Mouse (Mus musculus): ENCODE measurements around the gene Vangl2. TPM values are rescaled to one million over a fixed set of nuclear protein-coding genes. Genes with fewer than 3 reads are reported as not detected.

Vangl2 gene
- total RNA-seq, 2 experiments from 2014 or later = 13.4 to 13.6 TPM

DNA sequence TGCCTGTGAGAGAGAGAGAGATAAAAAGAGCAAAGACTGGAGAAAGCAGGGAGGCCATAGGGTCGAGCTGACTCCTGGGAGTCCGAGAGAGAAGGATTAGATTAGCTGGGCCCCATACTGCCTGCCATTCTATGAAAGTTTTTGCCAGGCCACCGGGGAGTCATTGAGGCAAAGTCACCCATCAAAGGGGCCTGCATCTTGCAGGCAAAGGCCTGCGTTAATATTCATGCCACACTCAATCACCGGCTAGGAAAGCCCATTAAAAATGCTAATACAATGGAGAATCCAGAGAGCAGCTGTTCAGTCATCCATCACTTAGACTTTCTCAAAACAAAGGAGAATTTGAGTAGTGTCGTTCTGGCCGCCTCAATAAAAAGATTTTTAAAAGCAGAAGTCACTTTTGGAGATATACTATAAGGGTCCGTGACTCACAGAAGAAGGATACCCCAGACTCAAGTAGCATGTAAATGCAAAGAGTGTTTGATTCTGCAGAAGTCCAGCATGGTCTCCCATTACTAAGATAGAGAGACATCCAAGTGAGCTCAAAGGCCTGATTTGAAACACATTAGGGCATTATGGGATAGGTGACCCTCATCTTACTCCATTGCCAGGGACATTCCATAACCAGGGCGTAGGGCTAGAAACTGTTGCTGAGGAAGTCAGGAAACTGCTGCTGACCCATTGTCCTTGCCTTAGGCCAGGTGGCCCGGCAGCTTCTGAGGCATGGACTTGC is 57.2 kb downstream of the Vangl2 start:
- no peak for DNase-seq (ENCODE audit: low spot score in 2 of 2)

DNA sequence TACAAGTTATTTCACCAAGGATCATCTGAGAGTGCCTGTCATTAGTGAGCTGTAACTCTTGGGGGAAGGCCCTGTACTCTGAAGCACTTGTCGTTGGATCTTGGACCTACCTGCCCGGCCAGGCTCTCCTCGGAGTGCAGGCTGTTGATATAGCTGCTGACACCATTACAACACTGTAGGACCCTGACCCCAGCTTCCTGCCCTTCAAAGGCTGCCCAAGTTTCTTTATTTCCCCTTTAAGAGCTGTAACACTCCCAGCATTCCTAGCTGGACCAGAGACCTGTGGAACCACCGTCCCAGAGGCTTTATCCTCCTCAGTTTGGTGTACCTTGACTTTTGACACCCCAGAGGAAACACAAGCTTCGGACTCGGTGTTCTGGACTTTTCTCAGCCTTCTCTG is 59.0 kb downstream of the Vangl2 start:
- DNase-seq (ENCODE audit: low spot score in 2 of 2) = no peak

- DNase-seq (ENCODE audit: low spot score in 2 of 2) = no peak
Observed at GRCm38 (mm10) chr1:171966054-171966790, 62.0 kb downstream of the Vangl2 start.

GRCm38 (mm10) chr1:171963613-171964012 is 64.6 kb downstream of the Vangl2 start:
- DNase-seq (ENCODE audit: low spot score in 2 of 2) = no peak

DNA sequence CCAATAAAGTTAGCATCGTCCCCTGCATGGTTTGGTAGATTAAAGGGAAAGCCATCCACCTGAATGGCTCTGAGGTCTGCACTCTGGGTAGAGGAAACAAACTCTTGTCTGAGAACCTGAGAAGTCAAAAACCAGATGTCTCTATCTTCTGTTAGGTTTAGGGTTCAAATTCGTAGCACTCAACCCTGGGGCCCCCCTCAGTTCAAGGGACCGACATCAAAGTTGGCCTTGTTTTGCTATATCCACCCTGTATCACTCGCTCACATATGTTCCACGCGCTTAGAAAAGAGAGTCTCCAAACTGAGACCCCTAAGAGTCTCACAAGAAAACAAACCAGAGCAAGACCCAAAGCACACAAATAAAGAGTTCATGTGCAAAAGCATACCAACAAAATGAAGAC is 66.5 kb downstream of the Vangl2 start:
- no peak for DNase-seq (ENCODE audit: low spot score in 2 of 2)

GRCm38 (mm10) chr1:171960726-171961125 is 67.5 kb downstream of the Vangl2 start:
- DNase-seq (ENCODE audit: low spot score in 2 of 2) = no peak

GRCm38 (mm10) chr1:171957411-171957810 is 70.8 kb downstream of the Vangl2 start:
- DNase-seq (ENCODE audit: low spot score in 2 of 2) = no peak

DNA sequence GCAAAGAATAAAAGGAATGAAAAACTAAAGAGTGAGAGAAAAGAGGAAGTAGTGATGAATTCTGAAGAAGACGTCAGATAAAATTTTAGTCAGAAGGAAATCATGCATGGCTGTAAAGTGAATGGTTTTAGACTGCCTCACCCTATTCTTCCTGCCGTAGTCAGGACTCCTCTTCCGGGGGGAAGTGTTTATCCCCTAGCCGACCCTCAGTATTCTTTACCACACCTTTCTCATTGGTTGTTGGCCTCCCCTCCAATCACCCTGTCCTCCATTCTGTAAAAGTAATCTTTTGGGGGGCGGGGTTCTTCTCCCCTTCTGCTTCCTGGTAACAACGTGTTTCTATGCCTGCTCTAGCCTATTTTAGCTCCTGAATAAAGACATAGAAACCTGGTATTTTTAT is 73.2 kb downstream of the Vangl2 start:
- no peak for DNase-seq (ENCODE audit: low spot score in 2 of 2)

Other genes with a start within 250 kb of the Vangl2 start
- 1 to 10 TPM; 2.2 to 2.5 TPM for gene Cd84, start 188.7 kb downstream of the Vangl2 start, total RNA-seq (2021)
- gene Gm10521, start 132.8 kb downstream of the Vangl2 start, total RNA-seq (2021) = not detected
- not detected for gene Slamf6, start 110.9 kb downstream of the Vangl2 start, total RNA-seq (2021)
- 1 to 10 TPM in 1 of 2 experiments, under 1 TPM in 1; 0.68 to 1.1 TPM for gene Nhlh1, start 29.1 kb upstream of the Vangl2 start, total RNA-seq (2021)
- gene Copa, start 54.1 kb upstream of the Vangl2 start, total RNA-seq (2021) = 100 to 1,000 TPM; 141 to 146 TPM
- 10 to 100 TPM; 54.5 to 55.3 TPM for gene Ncstn, start 54.4 kb upstream of the Vangl2 start, total RNA-seq (2021)
- 10 to 100 TPM; 84.4 to 84.5 TPM for gene Pex19, start 98.3 kb upstream of the Vangl2 start, total RNA-seq (2021)
- 100 to 1,000 TPM; 111 to 115 TPM for gene Dcaf8, start 119.6 kb upstream of the Vangl2 start, total RNA-seq (2021)
- gene Pea15a, start 178.4 kb upstream of the Vangl2 start, total RNA-seq (2021) = 100 to 1,000 TPM; 445 to 478 TPM
- gene Casq1, start 191.4 kb upstream of the Vangl2 start, total RNA-seq (2021) = under 1 TPM; 0.54 to 0.71 TPM
- not detected for gene Atp1a4, start 230.0 kb upstream of the Vangl2 start, total RNA-seq (2021)
- gene Igsf8, start 233.2 kb upstream of the Vangl2 start, total RNA-seq (2021) = 100 to 1,000 TPM; 262 to 286 TPM